Mouse (Mus musculus) hindlimb bud, embryonic 11.5 days (tissue): ENCODE results near the gene Acot7.
A peak's percentile ranks its signal among the peaks of the same experiment; 100 is the strongest.
"Not testable (repeated sequence)": the region's sequence is repeated elsewhere in the genome, so short reads cannot be mapped to it uniquely, and the experiment has no call there.

ENCODE experiments used
- DNase-seq: peaks from one replicate; pipeline ENCODE4 v3.0.0-alpha.2; 2012; ENCODE audit warnings: low read depth, low spot score; ENCODE audit errors: extremely low spot score

Acot7 gene

GRCm38 (mm10) chr4:152202905-152203304, 25.0 kb downstream of the Acot7 start:
- DNase-seq, result no peak

- no peak for DNase-seq
Observed at GRCm38 (mm10) chr4:152204663-152205062, 26.7 kb downstream of the Acot7 start.

- no peak for DNase-seq
Observed at GRCm38 (mm10) chr4:152206199-152206598, 28.3 kb downstream of the Acot7 start.

- no peak for DNase-seq
Observed at GRCm38 (mm10) chr4:152209623-152210022, 31.7 kb downstream of the Acot7 start.

- DNase-seq, result no peak
Observed at GRCm38 (mm10) chr4:152212091-152212505, 34.2 kb downstream of the Acot7 start.

GRCm38 (mm10) chr4:152212531-152212930, 34.6 kb downstream of the Acot7 start:
- peak; percentile 20 for DNase-seq

GRCm38 (mm10) chr4:152212974-152213373, 35.0 kb downstream of the Acot7 start:
- DNase-seq, result no peak

- peak; percentile 78 for DNase-seq
Observed at GRCm38 (mm10) chr4:152213760-152214480, 36.0 kb downstream of the Acot7 start.

- DNase-seq, result no peak
Observed at GRCm38 (mm10) chr4:152214871-152215415, 37.0 kb downstream of the Acot7 start.

GRCm38 (mm10) chr4:152219591-152219990, 41.7 kb downstream of the Acot7 start:
- no peak for DNase-seq

GRCm38 (mm10) chr4:152220771-152221410, 43.0 kb downstream of the Acot7 start:
- no peak for DNase-seq

- DNase-seq, result no peak
Observed at GRCm38 (mm10) chr4:152221411-152221887, 43.5 kb downstream of the Acot7 start.

GRCm38 (mm10) chr4:152222111-152222510, 44.2 kb downstream of the Acot7 start:
- no peak for DNase-seq

GRCm38 (mm10) chr4:152222513-152222912, 44.6 kb downstream of the Acot7 start:
- no peak for DNase-seq

GRCm38 (mm10) chr4:152224156-152224555, 46.2 kb downstream of the Acot7 start:
- no peak for DNase-seq

- DNase-seq, result no peak
Observed at GRCm38 (mm10) chr4:152226901-152227486, 49.1 kb downstream of the Acot7 start.

- no peak for DNase-seq
Observed at GRCm38 (mm10) chr4:152227749-152228527, 50.0 kb downstream of the Acot7 start.

GRCm38 (mm10) chr4:152230331-152230730, 52.4 kb downstream of the Acot7 start:
- not testable (repeated sequence) for DNase-seq

- no peak for DNase-seq
Observed at GRCm38 (mm10) chr4:152231326-152231725, 53.4 kb downstream of the Acot7 start.

- DNase-seq, result no peak
Observed at GRCm38 (mm10) chr4:152232411-152232903, 54.5 kb downstream of the Acot7 start.

- no peak for DNase-seq
Observed at GRCm38 (mm10) chr4:152239974-152240373, 62.0 kb downstream of the Acot7 start.
